Mouse (Mus musculus): ENCODE measurements at regions not wholly inside any gene's neighbourhood (a gene's known extent, or its start where the extent isn't known, plus 50 kb on each side); places are given as distances from the start of the nearest gene placed in this dataset.

GRCm38 (mm10) chr9:50257162-50257561, 87.6 kb downstream of the Rpl10-ps3 start:
- no peak for DNase-seq (ENCODE audit: low read depth, low spot score)

GRCm38 (mm10) chr9:50244982-50245671, 99.6 kb downstream of the Rpl10-ps3 start:
- no peak for DNase-seq (ENCODE audit: low read depth, low spot score)

- no peak for DNase-seq (ENCODE audit: low read depth, low spot score)
Observed at GRCm38 (mm10) chr9:50240923-50241322, 103.8 kb downstream of the Rpl10-ps3 start.

- peak; percentile 16 for DNase-seq (ENCODE audit: low read depth, low spot score)
Observed at GRCm38 (mm10) chr9:50235908-50236307, 108.9 kb downstream of the Rpl10-ps3 start.

GRCm38 (mm10) chr9:50234655-50235054, 110.1 kb downstream of the Rpl10-ps3 start:
- no peak for DNase-seq (ENCODE audit: low read depth, low spot score)

- DNase-seq (ENCODE audit: low read depth, low spot score), result no peak
Observed at GRCm38 (mm10) chr9:50232958-50233510, 111.7 kb downstream of the Rpl10-ps3 start.

- peak; percentile 22 for DNase-seq (ENCODE audit: low read depth, low spot score)
Observed at GRCm38 (mm10) chr9:50210481-50210880, 134.3 kb downstream of the Rpl10-ps3 start.

- DNase-seq (ENCODE audit: low read depth, low spot score), result no peak
Observed at GRCm38 (mm10) chr9:50199422-50200218, 145.1 kb downstream of the Rpl10-ps3 start.

GRCm38 (mm10) chr9:50192400-50193110, 152.2 kb downstream of the Rpl10-ps3 start:
- DNase-seq (ENCODE audit: low read depth, low spot score), result no peak

GRCm38 (mm10) chr9:50191136-50191535, 153.6 kb downstream of the Rpl10-ps3 start:
- DNase-seq (ENCODE audit: low read depth, low spot score), result no peak

GRCm38 (mm10) chr9:50188576-50189070, 156.1 kb downstream of the Rpl10-ps3 start:
- no peak for DNase-seq (ENCODE audit: low read depth, low spot score)

- no peak for DNase-seq (ENCODE audit: low read depth, low spot score)
Observed at GRCm38 (mm10) chr9:50181360-50181759, 163.4 kb downstream of the Rpl10-ps3 start.

- DNase-seq (ENCODE audit: low read depth, low spot score), result no peak
Observed at GRCm38 (mm10) chr9:50176131-50176530, 168.6 kb downstream of the Rpl10-ps3 start.

GRCm38 (mm10) chr9:50171826-50172464, 172.8 kb downstream of the Rpl10-ps3 start:
- DNase-seq (ENCODE audit: low read depth, low spot score), result peak; percentile 94

- no peak for DNase-seq (ENCODE audit: low read depth, low spot score)
Observed at GRCm38 (mm10) chr9:50171164-50171563, 173.6 kb downstream of the Rpl10-ps3 start.

- no peak for DNase-seq (ENCODE audit: low read depth, low spot score)
Observed at GRCm38 (mm10) chr9:50170637-50171036, 174.1 kb downstream of the Rpl10-ps3 start.

GRCm38 (mm10) chr9:50154618-50155017, 190.2 kb downstream of the Rpl10-ps3 start:
- DNase-seq (ENCODE audit: low read depth, low spot score), result no peak

GRCm38 (mm10) chr9:50150091-50150490, 194.7 kb downstream of the Rpl10-ps3 start:
- DNase-seq (ENCODE audit: low read depth, low spot score), result peak; percentile 17

- peak; percentile 68 for DNase-seq (ENCODE audit: low read depth, low spot score)
Observed at GRCm38 (mm10) chr9:50142756-50143155, 202.0 kb downstream of the Rpl10-ps3 start.

- no peak for DNase-seq (ENCODE audit: low read depth, low spot score)
Observed at GRCm38 (mm10) chr9:50142091-50142490, 202.7 kb downstream of the Rpl10-ps3 start.

GRCm38 (mm10) chr9:50141176-50141575, 203.6 kb downstream of the Rpl10-ps3 start:
- DNase-seq (ENCODE audit: low read depth, low spot score), result peak; percentile 65
